Mouse (Mus musculus) liver, adult (tissue): ENCODE results near the gene Hist1h2bl.
"Not testable (repeated sequence)": the region's sequence is repeated elsewhere in the genome, so short reads cannot be mapped to it uniquely, and the experiment has no call there.

Source experiments
- GATA4 ChIP-seq: IDR thresholded peaks from 2 replicates; pipeline ENCODE4 v1.6.1; 2014; ENCODE audit warnings: mild to moderate bottlenecking, low read length; ENCODE audit not compliant: insufficient replicate concordance

The Hist1h2bl gene

DNA sequence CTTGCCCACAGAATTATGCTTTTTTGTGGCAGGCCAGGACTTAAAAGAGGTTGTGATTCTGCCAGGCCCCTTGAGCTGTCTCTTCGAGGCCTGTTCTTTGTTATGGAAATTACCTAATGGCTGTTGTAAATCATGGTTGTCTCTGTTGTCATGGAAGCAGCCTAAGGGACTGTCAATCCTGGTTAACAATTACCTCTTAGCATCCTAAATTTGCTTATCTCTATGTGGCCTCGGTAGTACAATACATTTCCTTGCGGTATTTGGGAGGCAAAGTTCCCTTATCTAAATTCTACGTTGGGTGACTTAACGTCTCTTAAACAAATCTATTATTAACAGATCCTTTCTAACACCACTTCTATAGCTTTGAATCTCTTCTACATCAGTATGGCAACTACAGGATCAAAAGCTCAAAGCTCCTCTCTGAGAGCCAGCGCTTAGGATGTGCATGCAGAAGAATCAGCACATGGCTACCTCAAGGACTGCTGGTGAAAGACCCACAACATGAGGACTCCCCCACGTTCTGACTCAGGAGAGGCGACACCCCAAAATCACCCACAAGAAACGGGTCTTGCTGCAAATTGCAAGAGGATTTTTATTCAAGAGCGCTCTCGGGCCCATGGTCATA, 12.1 kb upstream of the Hist1h2bl start:
- no peak for TF ChIP-seq GATA4

DNA sequence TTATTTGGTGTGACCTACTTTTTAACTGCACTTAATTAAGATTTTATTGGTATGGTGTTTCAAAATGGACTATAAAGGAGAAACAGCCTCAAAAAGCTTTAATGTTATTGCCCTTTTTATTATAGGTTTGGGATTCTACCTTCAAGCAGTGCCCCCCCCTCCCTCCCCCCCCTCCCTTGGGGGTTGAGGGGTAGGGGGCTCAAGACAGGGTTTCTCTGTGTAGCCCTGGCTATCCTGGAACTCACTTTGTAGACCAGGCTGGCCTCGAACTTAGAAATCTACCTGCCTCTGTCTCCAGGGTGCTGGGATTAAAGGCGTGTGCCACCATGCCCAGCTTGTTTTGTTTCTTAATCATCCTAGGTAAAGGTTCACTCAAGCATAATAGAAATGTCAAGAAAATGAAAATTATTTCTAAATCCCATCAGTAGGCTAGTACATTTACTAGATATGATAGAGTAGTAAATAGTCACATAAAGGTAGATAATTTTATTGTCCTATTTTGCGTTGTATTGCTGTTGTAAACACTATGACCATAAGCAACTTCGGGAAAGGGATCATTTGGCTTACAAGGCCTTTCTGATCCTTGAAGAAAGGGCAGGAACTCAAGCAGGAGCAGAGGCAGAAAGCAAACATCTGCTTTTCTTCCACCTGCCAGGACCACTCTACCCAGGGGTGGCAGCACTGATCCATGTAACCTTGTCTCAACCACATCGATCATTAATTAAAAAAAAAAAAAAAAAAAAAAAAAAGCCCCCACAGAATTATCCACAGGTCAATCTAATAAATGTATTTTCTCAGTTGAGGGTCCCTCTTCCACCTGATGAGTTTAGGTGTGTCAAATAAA, 7.3 kb upstream of the Hist1h2bl start:
- TF ChIP-seq GATA4 = no peak

DNA sequence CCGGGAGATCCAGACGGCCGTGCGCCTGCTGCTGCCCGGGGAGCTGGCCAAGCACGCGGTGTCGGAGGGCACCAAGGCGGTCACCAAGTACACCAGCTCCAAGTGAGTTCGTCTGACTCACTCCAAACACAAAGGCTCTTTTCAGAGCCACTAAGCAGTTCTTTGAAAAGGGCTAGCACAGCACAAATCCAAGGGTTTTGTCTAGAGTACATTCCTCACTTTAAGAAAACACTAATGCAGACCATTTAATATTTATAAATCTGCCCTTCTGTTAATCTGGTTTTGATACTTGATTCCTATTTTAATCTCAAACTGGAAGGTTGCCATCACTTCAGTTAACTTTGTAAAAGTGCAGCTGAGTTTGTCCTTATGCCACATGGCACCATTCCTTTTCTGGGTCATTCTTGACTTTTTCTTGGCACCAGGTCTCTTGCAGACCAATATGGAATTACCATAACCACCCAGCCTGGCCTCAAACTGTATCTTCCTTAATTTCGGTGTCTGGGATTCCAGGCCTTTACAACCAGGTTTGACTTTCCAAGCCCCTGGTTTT, 6.5 kb upstream of the Hist1h2bl start:
- no peak for TF ChIP-seq GATA4

DNA sequence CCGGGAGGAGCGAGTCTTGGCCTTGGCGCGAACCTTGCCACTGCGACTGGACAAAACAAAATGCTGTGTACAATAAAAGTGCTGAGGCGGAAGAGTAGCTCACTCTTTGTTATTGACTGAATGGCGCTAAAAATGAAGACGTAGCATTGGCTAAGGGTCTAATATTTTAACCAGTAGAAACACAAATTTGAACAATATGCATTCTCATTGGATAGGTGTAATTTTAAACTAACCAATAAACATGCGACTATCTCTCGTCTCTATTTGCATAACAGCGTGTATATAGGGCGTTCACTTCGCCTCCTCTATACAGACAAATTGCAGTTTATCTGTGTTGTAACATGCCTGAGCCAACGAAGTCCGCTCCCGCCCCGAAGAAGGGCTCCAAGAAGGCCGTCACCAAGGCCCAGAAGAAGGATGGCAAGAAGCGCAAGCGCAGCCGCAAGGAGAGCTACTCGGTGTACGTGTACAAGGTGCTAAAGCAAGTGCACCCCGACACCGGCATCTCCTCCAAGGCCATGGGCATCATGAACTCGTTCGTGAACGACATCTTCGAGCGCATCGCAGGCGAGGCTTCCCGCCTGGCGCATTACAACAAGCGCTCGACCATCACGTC, 5.9 kb upstream of the Hist1h2bl start, which contains the start of gene Hist1h2bm:
Gene Hist1h2bm, plus strand, starts transcription at position 288 of the 616 bp plus-strand sequence.
- not testable (repeated sequence) for TF ChIP-seq GATA4

DNA sequence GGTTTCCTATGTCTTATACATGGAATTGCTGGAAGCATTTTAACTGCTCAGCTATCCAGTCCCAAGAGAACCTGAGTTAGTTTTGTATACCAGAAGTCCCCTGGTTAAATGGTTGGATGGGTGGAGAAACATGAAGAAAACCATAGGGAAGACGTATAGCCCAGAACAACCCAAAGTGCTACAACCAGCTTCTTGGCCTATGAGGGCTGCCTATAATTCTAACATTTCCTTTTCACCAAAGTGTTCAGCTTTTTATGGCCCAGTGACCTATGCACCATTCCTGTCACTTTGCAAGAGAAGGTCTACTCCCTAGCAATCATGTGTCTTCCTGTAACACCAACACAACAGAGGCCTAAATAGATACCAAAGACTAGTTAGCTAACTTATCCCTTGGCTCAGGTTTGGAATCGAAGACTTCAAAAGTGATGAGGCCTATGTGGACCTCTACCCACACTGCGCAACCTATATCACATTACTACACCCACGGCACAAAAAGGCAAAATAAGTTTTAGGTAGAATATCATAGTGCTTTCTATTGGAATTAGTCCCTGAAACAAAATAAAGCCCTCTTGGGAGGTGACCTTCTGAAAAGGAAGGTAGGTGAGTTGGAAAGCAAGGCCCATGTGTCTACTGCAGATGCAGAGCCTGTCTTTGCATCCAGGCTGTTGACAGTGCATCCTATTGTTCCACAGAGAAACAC, 2.6 kb upstream of the Hist1h2bl start:
- TF ChIP-seq GATA4 = no peak

DNA sequence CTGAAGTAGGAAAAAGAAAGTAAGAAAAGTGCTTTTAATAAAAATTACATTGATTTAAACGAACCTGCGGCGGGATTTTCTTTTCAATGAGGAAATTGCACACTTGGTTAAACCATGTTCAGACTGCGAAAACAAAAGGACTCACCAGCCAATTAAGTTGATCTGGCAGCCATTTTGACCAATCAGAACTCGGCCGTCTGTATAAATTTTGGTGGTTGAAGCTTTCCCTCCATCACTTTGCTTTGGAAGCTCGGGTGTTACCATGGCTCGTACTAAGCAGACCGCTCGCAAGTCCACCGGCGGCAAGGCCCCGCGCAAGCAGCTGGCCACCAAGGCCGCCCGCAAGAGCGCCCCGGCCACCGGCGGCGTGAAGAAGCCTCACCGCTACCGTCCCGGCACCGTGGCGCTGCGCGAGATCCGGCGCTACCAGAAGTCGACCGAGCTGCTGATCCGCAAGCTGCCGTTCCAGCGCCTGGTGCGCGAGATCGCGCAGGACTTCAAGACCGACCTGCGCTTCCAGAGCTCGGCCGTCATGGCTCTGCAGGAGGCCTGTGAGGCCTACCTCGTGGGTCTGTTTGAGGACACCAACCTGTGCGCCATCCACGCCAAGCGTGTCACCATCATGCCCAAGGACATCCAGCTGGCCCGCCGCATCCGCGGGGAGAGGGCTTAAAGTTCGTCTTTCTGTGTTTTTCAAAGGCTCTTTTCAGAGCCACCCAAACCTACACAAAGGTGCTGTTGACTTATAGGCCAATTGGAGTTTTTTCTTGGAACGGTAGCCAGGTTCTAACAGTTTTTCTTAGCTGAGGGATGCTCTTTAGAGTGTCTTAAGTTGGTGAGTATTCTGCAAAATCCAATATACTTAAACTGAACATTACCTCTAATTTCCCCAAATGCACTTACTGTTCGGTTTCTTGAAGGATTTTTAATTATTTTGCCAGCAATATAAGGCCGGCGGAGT, 1.7 kb upstream of the Hist1h2bl start, which contains the start of gene Hist1h3h:
Gene Hist1h3h, plus strand, starts transcription at position 263 of the 961 bp plus-strand sequence.
- TF ChIP-seq GATA4 = not testable (repeated sequence)

DNA sequence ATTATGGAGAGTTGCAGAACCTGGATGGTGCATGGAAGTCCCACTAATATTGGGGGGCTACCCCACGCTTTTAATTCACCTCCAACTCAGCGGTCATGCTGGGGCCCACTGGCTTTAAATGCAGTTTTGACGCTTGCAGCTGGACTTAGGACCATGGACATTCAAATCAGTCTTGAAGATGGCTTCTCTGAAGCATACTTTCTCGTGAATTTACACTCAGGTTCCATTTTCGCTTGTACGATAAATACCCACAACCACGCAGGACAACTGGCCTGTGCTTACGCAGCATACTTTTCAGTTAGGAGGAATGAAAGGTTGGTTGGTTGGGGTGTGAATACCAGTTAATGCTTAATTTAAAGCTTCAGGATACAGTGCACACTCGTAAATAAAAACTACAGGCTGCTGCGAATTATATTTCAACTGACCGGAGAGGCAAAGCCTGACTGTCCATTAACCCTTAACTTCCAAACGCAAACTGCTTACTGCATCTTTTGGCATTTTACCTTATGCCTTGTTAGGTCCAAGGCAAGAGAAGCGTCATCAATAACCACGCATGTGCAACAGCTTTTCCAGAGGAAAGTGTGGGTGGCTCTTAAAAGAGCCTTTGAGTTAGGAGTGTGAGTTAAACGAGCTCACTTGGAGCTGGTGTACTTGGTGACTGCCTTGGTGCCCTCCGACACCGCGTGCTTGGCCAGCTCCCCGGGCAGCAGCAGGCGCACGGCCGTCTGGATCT, 646 bp downstream of the Hist1h2bl start:
- TF ChIP-seq GATA4 = no peak

DNA sequence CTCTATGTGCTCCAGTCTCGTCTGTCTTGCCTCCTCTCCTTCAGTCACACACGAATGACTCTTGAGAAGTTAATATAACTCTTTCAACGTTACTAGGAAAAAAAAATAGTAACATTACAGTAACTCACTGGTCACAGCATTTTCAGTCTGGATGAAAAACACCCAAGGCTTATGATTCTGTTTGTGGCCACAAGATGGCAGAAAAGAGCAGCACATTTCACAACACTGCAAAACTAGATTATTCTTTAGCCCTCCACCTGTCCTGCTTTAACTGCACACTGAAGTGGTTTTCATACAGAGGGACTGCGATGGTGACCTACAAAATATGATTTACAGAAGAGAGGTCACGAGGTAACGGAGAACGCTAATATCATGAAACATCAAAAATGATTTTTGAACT, 1.2 kb downstream of the Hist1h2bl start:
- TF ChIP-seq GATA4 = no peak

DNA sequence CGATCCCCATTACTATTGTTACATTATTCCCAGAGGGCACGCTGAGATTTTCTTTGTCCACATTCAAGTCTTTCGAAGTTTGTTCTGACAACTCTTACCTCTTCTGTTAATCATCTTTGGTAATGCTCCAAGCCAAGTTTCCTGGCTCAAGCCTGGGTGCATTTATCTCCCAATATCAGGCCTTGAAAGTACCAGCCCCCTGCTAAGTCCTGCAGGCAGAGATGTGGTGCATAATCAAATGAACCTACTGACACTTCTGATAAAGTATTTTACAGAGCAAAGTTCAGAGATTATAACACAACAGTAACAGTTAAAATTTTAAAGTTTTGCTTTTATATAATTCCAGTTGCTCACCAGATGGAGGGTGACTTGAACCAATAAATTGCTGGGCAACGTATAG, 4.2 kb downstream of the Hist1h2bl start:
- no peak for TF ChIP-seq GATA4

DNA sequence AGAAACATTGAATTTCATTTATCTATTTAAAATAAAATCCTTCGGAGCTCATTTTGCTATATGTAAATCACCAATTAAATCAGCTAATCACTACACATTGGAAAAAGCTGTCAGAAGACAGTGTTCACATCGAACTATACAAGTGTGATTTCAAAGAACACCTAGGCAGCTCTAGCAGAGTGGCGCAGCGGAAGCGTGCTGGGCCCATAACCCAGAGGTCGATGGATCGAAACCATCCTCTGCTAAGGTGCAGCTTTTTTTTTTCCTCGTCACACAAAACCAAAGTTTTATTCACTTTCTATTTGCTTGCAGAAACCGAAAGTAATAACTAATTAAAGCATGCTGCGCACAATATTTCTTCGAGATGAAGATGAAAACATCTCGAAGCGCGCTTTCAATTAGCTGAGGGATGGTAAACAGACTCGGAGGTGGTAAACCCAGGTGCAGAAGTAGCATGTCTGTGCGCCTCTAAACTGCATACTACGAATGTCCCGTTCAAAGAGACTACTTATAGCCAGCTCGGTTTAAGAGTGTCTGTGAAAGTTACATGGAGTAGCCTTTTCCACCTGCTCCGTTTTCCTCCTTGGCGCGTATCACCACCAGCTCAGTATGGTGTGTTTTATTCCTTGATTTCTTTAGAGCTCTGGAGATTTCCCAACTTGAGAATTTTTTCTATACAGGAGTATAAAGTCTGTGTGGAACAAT, 5.0 kb downstream of the Hist1h2bl start:
- TF ChIP-seq GATA4 = no peak

DNA sequence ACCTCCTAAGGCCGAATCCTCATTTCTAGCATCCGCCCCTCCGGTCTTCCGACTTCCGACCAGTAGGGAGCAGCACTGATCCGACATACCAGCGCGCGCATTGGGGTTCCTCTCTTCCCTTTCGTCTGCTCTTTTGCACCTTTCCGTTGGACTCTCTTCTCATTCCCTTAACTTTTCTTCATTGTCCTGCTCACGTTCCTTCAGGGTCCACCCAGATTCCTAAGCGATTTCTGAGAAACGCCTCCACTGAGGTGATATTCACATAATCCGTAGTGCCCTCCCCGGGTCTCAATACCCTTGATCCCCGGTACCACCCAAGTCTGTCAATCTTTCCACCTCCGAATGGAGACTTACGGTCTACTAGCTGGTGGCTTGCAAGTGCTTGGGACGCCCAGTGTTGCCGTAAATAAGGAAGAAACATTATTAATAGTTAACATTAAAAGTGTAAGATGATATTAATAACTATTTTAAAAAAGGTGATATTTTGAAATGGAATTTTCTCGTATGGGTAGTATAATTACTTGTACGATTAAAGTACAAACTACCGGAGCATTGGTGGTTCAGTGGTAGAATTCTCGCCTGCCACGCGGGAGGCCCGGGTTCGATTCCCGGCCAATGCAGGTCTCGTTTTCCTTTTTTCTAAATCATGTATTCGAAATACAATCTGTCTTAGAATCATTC, 5.8 kb downstream of the Hist1h2bl start:
- TF ChIP-seq GATA4 = no peak

DNA sequence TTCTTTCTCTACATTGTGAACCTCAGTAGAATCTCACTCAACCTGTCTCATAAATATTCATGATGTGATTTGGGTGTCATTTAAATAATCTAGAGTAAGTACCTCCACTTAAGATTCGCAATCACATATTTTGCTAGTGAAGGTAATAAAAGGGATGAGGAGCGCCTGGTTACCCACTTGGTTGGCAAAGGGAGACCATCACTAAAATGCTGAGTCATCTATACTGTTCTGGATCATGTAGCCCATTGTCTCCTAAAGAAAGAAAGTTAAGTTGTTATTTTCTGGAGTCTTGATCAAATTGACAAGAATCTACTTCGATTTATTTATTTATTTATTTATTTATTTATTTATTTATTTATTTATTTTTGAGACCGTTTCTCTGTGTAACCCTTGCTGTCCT, 9.3 kb downstream of the Hist1h2bl start:
- TF ChIP-seq GATA4 = no peak

DNA sequence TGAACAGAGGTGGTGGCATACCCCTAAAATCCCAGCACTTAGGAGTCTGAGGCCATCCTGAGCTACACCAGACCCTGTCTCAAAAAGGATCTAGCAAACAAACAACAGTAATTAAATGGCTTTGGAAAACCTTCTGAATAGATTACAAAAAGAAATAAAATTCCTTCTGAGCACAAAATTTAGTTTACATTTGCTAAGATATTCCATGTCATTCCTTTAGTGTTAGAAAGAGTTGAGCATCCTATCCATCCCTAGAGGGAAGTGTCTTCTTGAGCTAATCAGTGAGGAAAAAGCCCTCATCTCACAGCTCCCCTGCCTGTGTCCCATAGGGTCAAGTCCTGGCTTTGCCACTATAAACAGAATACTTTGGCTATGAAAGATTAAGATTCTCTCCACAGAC, 18.1 kb downstream of the Hist1h2bl start, which contains the start of gene Olfr1359:
Gene Olfr1359, plus strand, starts transcription at position 301 of the 400 bp plus-strand sequence.
- no peak for TF ChIP-seq GATA4
